In the genomic region with DNA sequence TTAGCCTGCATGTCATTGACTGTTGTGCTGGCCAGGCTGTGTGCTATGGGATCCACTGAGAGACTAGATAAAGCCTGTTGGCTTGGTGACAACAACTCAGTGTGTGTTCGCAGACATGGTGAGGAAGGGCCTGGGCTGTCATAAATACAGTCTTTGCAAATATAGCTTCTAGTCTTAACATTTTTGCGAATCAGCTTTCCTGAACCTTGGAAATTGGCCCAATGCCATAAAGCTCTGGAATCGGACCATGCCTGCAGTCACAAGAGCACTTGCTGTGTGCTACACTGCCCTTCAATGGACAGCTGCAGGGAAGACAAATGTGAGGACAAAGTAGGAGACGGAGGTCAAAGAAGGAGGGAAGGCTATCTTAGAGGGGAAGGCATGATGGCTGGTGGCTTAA, we compare ENCODE assay signal across 26 mouse cellular contexts.
A peak's percentile ranks its signal among the peaks of the same experiment; 100 is the strongest.
DNase-seq lines count a peak whose midpoint lies in the region; ATAC-seq and TF ChIP-seq lines count a peak whose summit lies in the region.
"Had no signal": no experiment of that assay in that cellular context is flagged by ENCODE, and none has a peak within 500 bp of the region (broad histone marks: within the 10 kb centered on the region; RNA-seq: fewer than 3 reads in every experiment).

No protein-coding gene starts in this region.

- no peak overlapping the region for H3K27ac ChIP-seq in hindbrain, postnatal 0 days
- no peak overlapping the region for H3K27ac ChIP-seq in hindbrain, embryonic 13.5 days
- no peak overlapping the region for H3K27ac ChIP-seq in lung, embryonic 14.5 days (ENCODE audit: low read depth)
- no peak overlapping the region for H3K27ac ChIP-seq in limb, embryonic 13.5 days
- peak overlapping the region; percentile 92 for H3K27ac ChIP-seq in olfactory bulb, adult 2 months (ENCODE audit: insufficient read depth, low read depth, low read length)
- H3K27ac ChIP-seq: embryonic facial prominence, embryonic 10.5 days; embryonic facial prominence, embryonic 13.5 days; forebrain, embryonic 12.5 days; forebrain, embryonic 15.5 days; heart, embryonic 15.5 days; hindbrain, embryonic 10.5 days; hindbrain, embryonic 14.5 days had no signal

- no peak overlapping the region for H3K4me2 ChIP-seq in hindbrain, postnatal 0 days (ENCODE audit: low read depth, low read length)
- H3K4me2 ChIP-seq in hindbrain, embryonic 13.5 days = no peak overlapping the region
- no peak overlapping the region for H3K4me2 ChIP-seq in lung, embryonic 14.5 days
- H3K4me2 ChIP-seq in limb, embryonic 13.5 days (replicated peaks) = no peak overlapping the region
- H3K4me2 ChIP-seq: embryonic facial prominence, embryonic 13.5 days; forebrain, embryonic 12.5 days; forebrain, embryonic 15.5 days; heart, embryonic 12.5 days; heart, embryonic 15.5 days; hindbrain, embryonic 14.5 days had no signal

- WGBS in hindbrain, postnatal 0 days = 46% methylated on average over 4 of the region's 4 CpGs
- WGBS in hindbrain, embryonic 13.5 days = 87% methylated on average over 4 of the region's 4 CpGs
- WGBS in lung, embryonic 14.5 days = 49% methylated on average over 4 of the region's 4 CpGs
- WGBS in limb, embryonic 13.5 days = 81% methylated on average over 4 of the region's 4 CpGs
- 56% methylated on average over 4 of the region's 4 CpGs for WGBS in olfactory bulb, adult 2 months

- ATAC-seq in hindbrain, postnatal 0 days = no peak
- ATAC-seq in hindbrain, embryonic 13.5 days (ENCODE audit: low FRiP score) = no peak
- no peak; the same call in 1 of the 2 replicates for ATAC-seq in lung, embryonic 14.5 days (ENCODE audit: insufficient read depth)
- peak; percentile 54; the same call in 1 of the 2 replicates for ATAC-seq in limb, embryonic 13.5 days (ENCODE audit: low FRiP score, low read depth)
- ATAC-seq: CD4-positive, CD25-positive, alpha-beta regulatory T cell, adult 4 months; forebrain, embryonic 15.5 days had no signal

- H3K9ac ChIP-seq in hindbrain, postnatal 0 days (replicated peaks; ENCODE audit: low read length) = no peak overlapping the region
- H3K9ac ChIP-seq in hindbrain, embryonic 13.5 days = no peak overlapping the region
- H3K9ac ChIP-seq in lung, embryonic 14.5 days = no peak overlapping the region
- H3K9ac ChIP-seq in limb, embryonic 13.5 days = no peak overlapping the region
- H3K9ac ChIP-seq: embryonic facial prominence, embryonic 13.5 days; forebrain, embryonic 12.5 days; forebrain, embryonic 15.5 days; heart, embryonic 12.5 days; heart, embryonic 15.5 days; hindbrain, embryonic 14.5 days had no signal

- no peaks in the 10 kb centered on the region for H3K9me3 ChIP-seq in hindbrain, postnatal 0 days (ENCODE audit: low read length)
- peaks cover 5% of the 10 kb centered on the region; the same call in 1 of the 2 replicates for H3K9me3 ChIP-seq in hindbrain, embryonic 13.5 days
- no peaks in the 10 kb centered on the region for H3K9me3 ChIP-seq in lung, embryonic 14.5 days (ENCODE audit: low read depth, low read length)
- H3K9me3 ChIP-seq in limb, embryonic 13.5 days = no peaks in the 10 kb centered on the region; the same call in 1 of the 2 replicates
- H3K9me3 ChIP-seq: embryonic facial prominence, embryonic 10.5 days; embryonic facial prominence, embryonic 13.5 days; forebrain, embryonic 12.5 days; forebrain, embryonic 15.5 days; heart, embryonic 15.5 days had no signal

- H3K27me3 ChIP-seq in hindbrain, postnatal 0 days (ENCODE audit: insufficient read depth, low read length) = no peaks in the 10 kb centered on the region
- H3K27me3 ChIP-seq in hindbrain, embryonic 13.5 days = no peaks in the 10 kb centered on the region
- H3K27me3 ChIP-seq in lung, embryonic 14.5 days (ENCODE audit: insufficient read depth, low read length) = no peaks in the 10 kb centered on the region
- H3K27me3 ChIP-seq in limb, embryonic 13.5 days = peaks cover 32% of the 10 kb centered on the region
- H3K27me3 ChIP-seq: embryonic facial prominence, embryonic 13.5 days; forebrain, embryonic 12.5 days; forebrain, embryonic 15.5 days; heart, embryonic 12.5 days; heart, embryonic 15.5 days had no signal

- H3K4me3 ChIP-seq in hindbrain, postnatal 0 days (ENCODE audit: low read length) = no peak overlapping the region
- no peak overlapping the region for H3K4me3 ChIP-seq in hindbrain, embryonic 13.5 days
- no peak overlapping the region for H3K4me3 ChIP-seq in lung, embryonic 14.5 days (ENCODE audit: low read depth, low read length)
- no peak overlapping the region for H3K4me3 ChIP-seq in limb, embryonic 13.5 days
- no peak overlapping the region for H3K4me3 ChIP-seq in olfactory bulb, adult 2 months (ENCODE audit: insufficient read depth, low read depth, low read length)
- H3K4me3 ChIP-seq: embryonic facial prominence, embryonic 10.5 days; embryonic facial prominence, embryonic 13.5 days; erythroblast, embryonic 14.5 days; forebrain, embryonic 12.5 days; forebrain, embryonic 15.5 days; heart, embryonic 12.5 days; heart, embryonic 15.5 days; hindbrain, embryonic 10.5 days had no signal

- no peaks in the 10 kb centered on the region for H3K36me3 ChIP-seq in hindbrain, postnatal 0 days (ENCODE audit: insufficient read depth, low read length)
- no peaks in the 10 kb centered on the region for H3K36me3 ChIP-seq in hindbrain, embryonic 13.5 days
- H3K36me3 ChIP-seq in lung, embryonic 14.5 days (ENCODE audit: insufficient read depth) = no peaks in the 10 kb centered on the region
- no peaks in the 10 kb centered on the region for H3K36me3 ChIP-seq in limb, embryonic 13.5 days
- H3K36me3 ChIP-seq: embryonic facial prominence, embryonic 10.5 days; embryonic facial prominence, embryonic 13.5 days; forebrain, embryonic 12.5 days; forebrain, embryonic 15.5 days; heart, embryonic 12.5 days; heart, embryonic 15.5 days; hindbrain, embryonic 10.5 days had no signal

- TF ChIP-seq POLR2A in olfactory bulb, adult 2 months (IDR thresholded peaks at IDR 0.05; ENCODE audit: insufficient read depth, low read depth, low read length) = no peak

- TF ChIP-seq CTCF in hindbrain, postnatal 0 days (IDR thresholded peaks at IDR 0.05; ENCODE audit: low read depth) = no peak
- TF ChIP-seq CTCF in lung, embryonic 14.5 days (IDR thresholded peaks at IDR 0.05; ENCODE audit: low read depth) = no peak
- no peak for TF ChIP-seq CTCF in olfactory bulb, adult 2 months (IDR thresholded peaks at IDR 0.05; ENCODE audit: insufficient read depth, low read depth, low read length)

- no peaks in the 10 kb centered on the region for H3K4me1 ChIP-seq in hindbrain, postnatal 0 days (ENCODE audit: insufficient read depth, low read length)
- H3K4me1 ChIP-seq in hindbrain, embryonic 13.5 days (replicated peaks) = peaks cover 16% of the 10 kb centered on the region
- H3K4me1 ChIP-seq in lung, embryonic 14.5 days (ENCODE audit: insufficient read depth) = no peaks in the 10 kb centered on the region
- H3K4me1 ChIP-seq in limb, embryonic 13.5 days = peaks cover 5% of the 10 kb centered on the region
- H3K4me1 ChIP-seq in olfactory bulb, adult 2 months (ENCODE audit: control insufficient read depth, insufficient read depth, low read length) = peaks cover 25% of the 10 kb centered on the region
- H3K4me1 ChIP-seq: embryonic facial prominence, embryonic 13.5 days had no signal

- DNase-seq in hindbrain, postnatal 0 days (ENCODE audit: low spot score) = peak; percentile 37
- DNase-seq in lung, embryonic 14.5 days = peak; percentile 63
- DNase-seq in lung, postnatal 25 days (ENCODE audit: low spot score) = no peak
- DNase-seq: adrenal gland, adult 2 months; adrenal gland, postnatal 14 days; cerebellum, adult 11-12 months; cerebellum, adult 9-10 months; cerebellum, postnatal 36 days; embryo, embryonic 11 days; gastrocnemius, postnatal 25 days; heart, adult 18-20 months; heart, postnatal 10 days; heart, postnatal 36 days had no signal
